ENCODE assay signal across 13 mouse cellular contexts in the genomic region with DNA sequence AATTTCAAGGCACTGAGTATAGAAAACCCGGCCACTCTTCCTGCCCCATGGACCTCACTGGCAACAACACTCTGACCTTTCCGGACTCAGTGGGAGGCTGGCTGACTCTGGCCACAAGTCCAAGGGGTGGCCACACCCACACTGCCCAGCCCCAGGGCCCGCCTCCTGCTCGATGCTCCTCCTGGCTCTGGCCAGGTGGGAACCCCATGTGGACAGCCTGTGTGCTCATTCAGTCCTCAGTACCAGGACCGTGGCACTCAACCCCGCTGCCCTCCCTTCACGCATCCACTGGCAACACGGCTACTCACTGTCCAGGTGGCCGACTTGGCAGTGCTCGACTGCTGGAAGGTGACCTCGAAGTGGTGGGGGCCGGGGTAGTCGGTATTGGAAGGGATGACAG. TPM values are rescaled to one million over a fixed set of nuclear protein-coding genes. Genes with fewer than 3 reads are reported as not detected.
DNase-seq lines count a peak whose midpoint lies in the region; ATAC-seq lines count a peak whose summit lies in the region.
"Had no signal": no experiment of that assay in that cellular context is flagged by ENCODE, and none has a peak within 500 bp of the region (broad histone marks: within the 10 kb centered on the region; RNA-seq: fewer than 3 reads in every experiment).

No protein-coding gene starts in this region.

- H3K27ac ChIP-seq in heart, embryonic 15.5 days = no peak overlapping the region
- no peak overlapping the region for H3K27ac ChIP-seq in kidney, embryonic 14.5 days (ENCODE audit: low read depth, low read length)
- no peak overlapping the region for H3K27ac ChIP-seq in liver, embryonic 13.5 days

- no peak for DNase-seq in heart, adult 9 months (ENCODE audit: low spot score in 2 of 2)
- DNase-seq in cerebellum, postnatal 10 days = peak; percentile 75 to 76
- DNase-seq in liver, embryonic 13.5 days = no peak
- DNase-seq in spleen, adult 18-20 months = no peak
- DNase-seq in urinary bladder, postnatal 36 days (ENCODE audit: low spot score in 2 of 2) = no peak
- no peak for DNase-seq in frontal cortex, postnatal 10 days (ENCODE audit: low spot score in 2 of 2)

- H3K4me2 ChIP-seq in heart, embryonic 15.5 days = peak overlapping the region; percentile 22; the same call in 1 of the 2 replicates
- peak overlapping the region; percentile 10; the same call in 1 of the 2 replicates for H3K4me2 ChIP-seq in kidney, embryonic 14.5 days (replicated peaks; ENCODE audit: low read depth, low read length)
- peak overlapping the region; percentile 46 for H3K4me2 ChIP-seq in liver, embryonic 13.5 days

- peaks cover 76% of the 10 kb centered on the region for H3K27me3 ChIP-seq in heart, embryonic 15.5 days
- H3K27me3 ChIP-seq in kidney, embryonic 14.5 days (ENCODE audit: control insufficient read depth, insufficient read depth, low read length) = peaks cover 39% of the 10 kb centered on the region
- H3K27me3 ChIP-seq in liver, embryonic 13.5 days = peaks cover 47% of the 10 kb centered on the region

- no peak overlapping the region for H3K9ac ChIP-seq in heart, embryonic 15.5 days
- 0 out of 2 replicates have a peak overlapping the region, but pooled peaks have one; percentile 7 for H3K9ac ChIP-seq in kidney, embryonic 14.5 days (ENCODE audit: low read depth, low read length)
- no peak overlapping the region for H3K9ac ChIP-seq in liver, embryonic 13.5 days

- 4% methylated on average over 13 of the region's 13 CpGs for WGBS in heart, embryonic 15.5 days
- 4% methylated on average over 13 of the region's 13 CpGs for WGBS in kidney, embryonic 14.5 days
- WGBS in liver, embryonic 13.5 days (ENCODE audit: insufficient replicate concordance) = 6% methylated on average over 13 of the region's 13 CpGs

- no peak overlapping the region for H3K4me3 ChIP-seq in heart, embryonic 15.5 days
- H3K4me3 ChIP-seq in kidney, embryonic 14.5 days (ENCODE audit: low read length) = no peak overlapping the region
- no peak overlapping the region for H3K4me3 ChIP-seq in liver, embryonic 13.5 days (replicated peaks)
- H3K4me3 ChIP-seq: erythroblast, embryonic 14.5 days had no signal

- no peaks in the 10 kb centered on the region for H3K4me1 ChIP-seq in heart, embryonic 15.5 days (replicated peaks)
- no peaks in the 10 kb centered on the region for H3K4me1 ChIP-seq in kidney, embryonic 14.5 days (ENCODE audit: control insufficient read depth, insufficient read depth, low read length)
- H3K4me1 ChIP-seq in liver, embryonic 13.5 days (replicated peaks) = no peaks in the 10 kb centered on the region

- H3K36me3 ChIP-seq in heart, embryonic 15.5 days = no peaks in the 10 kb centered on the region
- H3K36me3 ChIP-seq in kidney, embryonic 14.5 days (ENCODE audit: control insufficient read depth, insufficient read depth, low read length) = no peaks in the 10 kb centered on the region
- no peaks in the 10 kb centered on the region for H3K36me3 ChIP-seq in liver, embryonic 13.5 days

- no peak; the same call in 1 of the 2 replicates for ATAC-seq in heart, embryonic 15.5 days (replicated peaks; ENCODE audit: insufficient number of reproducible peaks, insufficient read depth, low FRiP score, low read depth)
- ATAC-seq in kidney, embryonic 14.5 days (ENCODE audit: low FRiP score, low TSS enrichment) = no peak
- peak; percentile 77 for ATAC-seq in liver, embryonic 13.5 days (ENCODE audit: low read depth)
- ATAC-seq: CD4-positive, CD25-positive, alpha-beta regulatory T cell, adult 4 months had no signal

- H3K9me3 ChIP-seq in heart, embryonic 15.5 days (replicated peaks) = no peaks in the 10 kb centered on the region
- no peaks in the 10 kb centered on the region for H3K9me3 ChIP-seq in kidney, embryonic 14.5 days (ENCODE audit: control insufficient read depth, low read length)
- no peaks in the 10 kb centered on the region for H3K9me3 ChIP-seq in liver, embryonic 13.5 days (replicated peaks)

RNA-seq across cellular contexts. Expression of a gene that starts 38.5 kb away (rescaled TPM):
- polyA plus RNA-seq in heart, embryonic 15.5 days (2015; fragmentation: Nextera tagmentation; extraction: Ambion mirVana) = not detected in 2 replicates
- polyA plus RNA-seq in kidney, embryonic 14.5 days (2014; fragmentation: Nextera tagmentation; extraction: Ambion mirVana) = not detected in 2 replicates
- 0.07 TPM in 1 of 2 replicates, not detected in the other for polyA plus RNA-seq in liver, embryonic 13.5 days (2015; fragmentation: Nextera tagmentation; extraction: Ambion mirVana)
- polyA plus RNA-seq: CD4-positive, CD25-positive, alpha-beta regulatory T cell, adult 4 months; erythroblast, embryonic 14.5 days; heart, embryonic 16.5 days; neural tube, embryonic 11.5 days; spleen, adult 2 months had no signal

RNA-seq across cellular contexts. Expression of a gene that starts 55.0 kb away (rescaled TPM):
- 41.4 and 52.6 TPM in 2 replicates for polyA plus RNA-seq in heart, embryonic 15.5 days (2015; fragmentation: Nextera tagmentation; extraction: Ambion mirVana)
- polyA plus RNA-seq in kidney, embryonic 14.5 days (2014; fragmentation: Nextera tagmentation; extraction: Ambion mirVana) = 29.9 and 35.4 TPM in 2 replicates
- polyA plus RNA-seq in liver, embryonic 13.5 days (2015; fragmentation: Nextera tagmentation; extraction: Ambion mirVana) = 327 and 398 TPM in 2 replicates

RNA-seq across cellular contexts. Expression of a gene that starts 59.0 kb away (rescaled TPM):
- polyA plus RNA-seq in heart, embryonic 15.5 days (2015; fragmentation: Nextera tagmentation; extraction: Ambion mirVana) = 0.26 and 0.36 TPM in 2 replicates
- 0.23 and 0.80 TPM in 2 replicates for polyA plus RNA-seq in kidney, embryonic 14.5 days (2014; fragmentation: Nextera tagmentation; extraction: Ambion mirVana)
- 0.17 TPM in 1 of 2 replicates, not detected in the other for polyA plus RNA-seq in liver, embryonic 13.5 days (2015; fragmentation: Nextera tagmentation; extraction: Ambion mirVana)
- polyA plus RNA-seq: CD4-positive, CD25-positive, alpha-beta regulatory T cell, adult 4 months had no signal

Comparison
In these comparisons a context has a peak if more than half of its experiments do, and no peak if none do; other contexts are left out.
1. DNase-seq: peak in cerebellum, postnatal 10 days (2 of 2); none in heart, adult 9 months (0 of 2), liver, embryonic 13.5 days (single experiment), spleen, adult 18-20 months (0 of 2), urinary bladder, postnatal 36 days (0 of 2) and frontal cortex, postnatal 10 days (0 of 2).
2. Peak in every context shown above with its lines, with median percentiles within 50 percentile points of each other: H3K4me2 ChIP-seq.